Mouse (Mus musculus) liver, embryonic 14.5 days (tissue): ENCODE data around the gene Clec18a.

Source experiments
- CTCF ChIP-seq: IDR thresholded peaks from 2 replicates; pipeline ENCODE4 v1.5.1; 2016; ENCODE audit warnings: antibody characterized with exemption, low read depth, control low read depth
- EP300 ChIP-seq: IDR thresholded peaks from 2 replicates; pipeline ENCODE4 v1.6.1; 2016; ENCODE audit warnings: antibody characterized with exemption, low read depth

DNA sequence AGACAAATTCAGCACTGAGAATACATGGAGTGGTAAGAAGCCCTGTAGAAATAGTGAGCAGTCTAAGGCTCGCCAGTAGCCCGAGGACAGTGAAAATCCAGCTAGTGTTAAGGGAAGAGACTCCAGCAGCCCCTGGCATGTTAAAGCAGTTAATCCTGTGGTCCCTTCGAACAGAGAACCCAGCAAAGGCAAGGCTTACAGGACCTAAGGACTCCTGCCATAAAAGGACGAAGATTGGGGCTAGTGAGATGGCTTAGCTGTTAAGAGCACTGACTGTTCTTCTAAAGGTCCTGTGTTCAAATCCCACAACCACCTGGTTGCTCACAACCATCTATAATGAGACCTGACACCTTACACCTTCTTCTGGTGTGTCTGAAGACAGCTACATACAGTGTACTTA, 25.9 kb downstream of the Clec18a start:
- TF ChIP-seq EP300 (no peak), CTCF (no peak)
